Mouse (Mus musculus) lung, postnatal 0 days (tissue): Measurements from ENCODE around the gene Aurkaip1. TPM values are rescaled to one million over a fixed set of nuclear protein-coding genes. Genes with fewer than 3 reads are reported as not detected.
A peak's percentile ranks its signal among the peaks of the same experiment; 100 is the strongest.

Experiments used
- ATAC-seq: fragments of 200-750 bp; cut with Nextera tagmentation; 2 replicates; pipeline ENCODE4 v1.8.0; 2017; ENCODE audit warnings: moderate library complexity
- DNase-seq: peaks from one replicate; pipeline ENCODE4 v3.0.0-alpha.2; 2016; ENCODE audit warnings: low spot score
- H3K27ac ChIP-seq: fragments of 300-500 bp; sonication (generic); 2 replicates; pipeline ENCODE4 v1.5.1; 2014; ENCODE audit warnings: antibody characterized with exemption, mild to moderate bottlenecking, low read length, mixed read lengths
- H3K27me3 ChIP-seq: fragments of 300-500 bp; sonication (generic); replicated peaks from 2 replicates; pipeline ENCODE4 v1.6.1; 2014; ENCODE audit warnings: low read length, mixed read lengths; ENCODE audit not compliant: insufficient read depth
- H3K36me3 ChIP-seq: fragments of 300-500 bp; sonication (generic); 2 replicates; pipeline ENCODE4 v1.6.1; 2014; ENCODE audit warnings: low read length, mixed read lengths; ENCODE audit not compliant: insufficient read depth
- H3K4me1 ChIP-seq: fragments of 300-500 bp; sonication (generic); 2 replicates; pipeline ENCODE4 v1.6.1; 2014; ENCODE audit warnings: antibody characterized with exemption, low read depth, low read length, mixed read lengths; ENCODE audit not compliant: insufficient read depth
- H3K4me2 ChIP-seq: fragments of 300-500 bp; sonication (generic); replicated peaks from 2 replicates; pipeline ENCODE4 v1.6.1; 2014; ENCODE audit warnings: low read depth, mild to moderate bottlenecking, low read length, moderate library complexity, mixed read lengths
- H3K4me3 ChIP-seq: fragments of 300-500 bp; sonication (generic); 2 replicates; pipeline ENCODE4 v1.5.1; 2014; ENCODE audit warnings: low read depth, low read length
- H3K9ac ChIP-seq: fragments of 300-500 bp; sonication (generic); replicated peaks from 2 replicates; pipeline ENCODE4 v1.6.1; 2014; ENCODE audit warnings: low read depth, mild to moderate bottlenecking
- H3K9me3 ChIP-seq: fragments of 300-500 bp; sonication (generic); 2 replicates; pipeline ENCODE4 v1.6.1; 2016; ENCODE audit warnings: low read length, mixed read lengths
- CTCF ChIP-seq: IDR thresholded peaks from 2 replicates; pipeline ENCODE4 v1.5.1; 2016; ENCODE audit warnings: antibody characterized with exemption, mild to moderate bottlenecking
- EP300 ChIP-seq: IDR thresholded peaks from 2 replicates; pipeline ENCODE4 v1.6.1; 2016; ENCODE audit warnings: antibody characterized with exemption, mild to moderate bottlenecking, control low read depth
- WGBS: fragments of 180-500 bp; shearing (Covaris S2); extraction: QIAGEN DNeasy Blood & Tissue Kit; methylation state at CpG from one replicate; pipeline ENCODE4 v1.1.7; 2014; 5-methylcytosine and 5-hydroxymethylcytosine counted together
- polyA plus RNA-seq: library from polyadenylated mRNA; unstranded; fragments of >200 nt; fragmentation: Nextera tagmentation; extraction: Ambion mirVana; gene quantifications from 2 replicates; pipeline ENCODE4 v1.2.1, GENCODE M21; 2015

The Aurkaip1 gene
- polyA plus RNA-seq, 1 experiment from 2014 or later = 128 TPM

DNA sequence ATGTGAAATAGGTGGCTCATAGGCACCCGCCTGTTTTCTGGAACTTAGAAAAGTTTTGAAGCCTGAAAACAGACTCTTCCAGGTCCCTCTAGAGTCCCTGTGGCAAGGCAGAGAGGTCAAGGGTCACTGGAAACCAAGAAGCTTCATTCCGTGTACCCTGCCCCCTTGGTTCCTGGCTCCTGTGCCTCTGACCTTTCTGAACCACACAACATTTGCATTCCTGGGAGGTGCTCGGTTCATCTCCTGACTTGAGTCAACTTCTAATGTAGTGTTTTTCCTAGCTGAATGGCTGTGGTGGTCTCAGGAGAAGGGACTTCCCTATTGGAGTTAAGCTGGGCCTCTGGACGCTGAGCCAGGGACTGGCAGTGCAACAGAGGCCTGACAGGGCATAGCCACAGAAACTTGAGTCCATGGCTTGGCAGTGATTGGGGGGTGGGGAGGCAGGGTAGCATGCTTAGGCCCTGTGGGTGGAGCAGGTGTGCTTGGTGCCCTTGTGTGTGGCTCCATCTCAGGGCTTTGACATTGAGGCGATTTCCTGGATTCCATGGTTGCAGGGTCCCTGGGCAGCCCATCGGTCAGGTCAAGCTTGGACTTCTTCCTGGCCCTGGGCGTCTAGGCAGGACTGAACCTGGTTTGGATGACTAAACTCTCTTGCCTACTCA, 17.5 kb downstream of the Aurkaip1 start:
- Histone ChIP-seq H3K27ac (no peak overlapping the region), H3K4me1 (peaks cover 21% of the 10 kb centered on the region; the same call in 1 of the 2 replicates), H3K9ac (peak overlapping the region; percentile 82), H3K36me3 (no peaks in the 10 kb centered on the region), H3K9me3 (no peaks in the 10 kb centered on the region), H3K4me3 (peak overlapping the region; percentile 82), H3K27me3 (no peaks in the 10 kb centered on the region), H3K4me2 (peak overlapping the region; percentile 93)
- DNase-seq = peak; percentile 15
- ATAC-seq = no peak
- WGBS = 58% methylated on average over 7 of the region's 7 CpGs
- TF ChIP-seq EP300 (no peak), CTCF (no peak)

DNA sequence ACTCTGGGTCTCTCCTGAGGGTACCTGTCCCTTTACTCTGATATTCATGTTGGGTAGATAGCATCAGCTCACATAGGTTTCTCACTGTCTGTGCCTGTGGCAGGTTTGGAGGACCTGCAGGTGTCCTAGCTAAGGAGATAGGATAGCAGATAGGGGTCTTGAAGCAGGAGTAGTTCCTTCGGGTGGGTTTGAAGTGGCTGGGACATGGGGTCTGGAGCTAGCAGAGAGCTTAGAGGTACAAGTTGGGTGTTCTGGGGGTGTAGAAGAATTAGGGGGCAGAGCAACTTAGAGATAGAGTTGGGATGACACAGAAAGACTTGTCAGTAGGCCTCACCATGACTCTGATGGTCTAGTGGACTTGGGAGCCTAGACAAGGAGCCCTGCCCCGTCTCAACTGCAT, 18.3 kb downstream of the Aurkaip1 start:
- TF ChIP-seq EP300 (no peak), CTCF (no peak)
- H3K27ac ChIP-seq = no peak overlapping the region
- DNase-seq (no peak), ATAC-seq (no peak)
- H3K4me2 ChIP-seq = no peak overlapping the region
- H3K27me3 ChIP-seq = no peaks in the 10 kb centered on the region
- 71% methylated on average over 2 of the region's 2 CpGs for WGBS
- H3K9me3 ChIP-seq = no peaks in the 10 kb centered on the region
- H3K4me1 ChIP-seq = peaks cover 21% of the 10 kb centered on the region; the same call in 1 of the 2 replicates
- no peak overlapping the region for H3K9ac ChIP-seq
- no peak overlapping the region for H3K4me3 ChIP-seq
- 0 out of 2 replicates have a peak, but pooled peaks cover 5% of the 10 kb centered on the region for H3K36me3 ChIP-seq

DNA sequence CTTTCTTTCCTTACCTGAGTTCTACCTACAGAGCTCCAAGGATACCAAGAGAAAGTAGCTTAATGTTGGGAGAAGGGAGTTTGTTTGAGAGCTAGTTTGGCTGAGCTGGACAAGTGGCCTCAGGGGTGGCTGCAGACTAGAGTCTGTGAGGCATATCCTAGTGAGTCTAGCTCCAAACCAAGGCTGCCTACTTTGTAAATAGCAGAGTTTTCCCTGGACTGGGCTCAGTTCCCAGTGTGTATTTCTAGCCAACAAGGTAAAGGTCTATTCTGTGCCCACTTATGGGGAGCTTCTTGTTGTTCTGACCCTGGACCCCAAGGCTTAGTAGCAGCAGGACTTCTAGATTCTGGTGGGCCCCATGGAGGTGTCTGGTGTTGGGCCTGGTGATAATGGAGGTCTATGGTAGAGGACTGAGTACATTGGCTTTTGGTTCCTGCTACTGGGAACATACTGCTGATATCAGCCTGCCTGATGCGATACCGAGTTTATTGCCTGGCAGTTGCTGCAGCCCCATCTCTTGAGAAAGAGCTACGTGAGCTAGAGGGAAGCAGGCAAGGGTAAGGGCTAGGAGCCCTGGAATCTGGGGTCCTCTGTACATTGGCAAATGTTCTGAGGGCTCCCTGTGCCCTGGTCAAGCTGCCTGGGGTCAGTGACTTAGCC, 18.9 kb downstream of the Aurkaip1 start:
- no peaks in the 10 kb centered on the region for H3K9me3 ChIP-seq
- no peak for DNase-seq
- TF ChIP-seq CTCF (no peak), EP300 (no peak)
- H3K36me3 ChIP-seq = 0 out of 2 replicates have a peak, but pooled peaks cover 6% of the 10 kb centered on the region
- ATAC-seq = no peak
- no peak overlapping the region for H3K4me2 ChIP-seq
- H3K9ac ChIP-seq = no peak overlapping the region
- no peak overlapping the region for H3K4me3 ChIP-seq
- WGBS = 90% methylated on average over 3 of the region's 3 CpGs
- H3K4me1 ChIP-seq = peaks cover 21% of the 10 kb centered on the region; the same call in 1 of the 2 replicates
- H3K27me3 ChIP-seq = no peaks in the 10 kb centered on the region
- no peak overlapping the region for H3K27ac ChIP-seq

DNA sequence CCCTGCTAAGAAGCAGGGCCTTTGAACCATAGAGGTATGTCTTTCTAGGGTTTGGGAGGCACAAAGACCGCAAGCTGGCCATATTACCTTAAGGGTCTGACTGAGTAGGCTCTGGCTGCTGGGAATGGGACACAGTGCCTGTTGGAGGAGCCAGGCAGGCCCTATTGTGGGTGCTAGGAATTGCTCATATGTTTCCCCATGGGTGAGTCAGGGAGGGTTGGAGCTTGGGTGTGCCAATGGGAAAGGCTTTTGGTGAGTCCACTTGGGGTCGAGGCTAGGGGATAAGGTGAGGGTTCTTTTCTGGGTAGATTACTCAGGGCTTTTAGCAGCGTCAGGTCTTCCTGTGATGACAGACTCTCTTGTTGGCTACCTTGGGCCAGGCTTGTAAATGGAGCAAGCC, 20.3 kb downstream of the Aurkaip1 start:
- no peak overlapping the region for H3K4me2 ChIP-seq
- WGBS = 86% methylated on average over 3 of the region's 3 CpGs
- no peak overlapping the region for H3K27ac ChIP-seq
- no peak for TF ChIP-seq CTCF
- TF ChIP-seq EP300 = no peak
- no peaks in the 10 kb centered on the region for H3K9me3 ChIP-seq
- H3K9ac ChIP-seq = no peak overlapping the region
- no peak overlapping the region for H3K4me3 ChIP-seq
- no peak for ATAC-seq
- peaks cover 21% of the 10 kb centered on the region; the same call in 1 of the 2 replicates for H3K4me1 ChIP-seq
- no peak for DNase-seq
- H3K27me3 ChIP-seq = no peaks in the 10 kb centered on the region
- H3K36me3 ChIP-seq = peaks cover 6% of the 10 kb centered on the region; the same call in 1 of the 2 replicates

DNA sequence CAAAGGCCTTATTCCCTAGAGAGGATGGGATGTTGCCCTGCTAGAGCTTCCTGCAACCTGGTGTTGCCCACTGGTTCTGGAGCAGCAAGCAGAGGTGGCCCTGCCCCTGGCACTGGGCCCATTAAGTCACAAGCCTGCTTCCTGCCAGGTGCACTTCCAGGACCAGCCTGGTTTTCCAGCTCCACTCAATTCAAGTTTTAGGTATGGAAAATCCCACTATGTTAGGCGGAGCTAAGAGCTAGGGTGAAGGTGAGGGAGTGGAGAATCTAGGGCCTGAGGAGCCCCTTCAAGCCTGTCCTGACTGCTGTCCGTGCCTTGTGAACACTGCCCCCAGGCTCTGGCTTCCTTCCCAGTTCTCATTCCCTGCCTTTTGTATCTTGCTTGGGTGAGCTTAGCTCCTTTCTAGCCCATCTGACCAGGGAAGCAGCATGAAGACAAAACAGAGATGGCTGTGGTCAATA, 20.9 kb downstream of the Aurkaip1 start:
- ATAC-seq = no peak
- peak; percentile 33 for DNase-seq
- Histone ChIP-seq H3K4me3 (no peak overlapping the region), H3K9ac (no peak overlapping the region), H3K27me3 (no peaks in the 10 kb centered on the region), H3K36me3 (peaks cover 6% of the 10 kb centered on the region; the same call in 1 of the 2 replicates), H3K4me2 (no peak overlapping the region), H3K27ac (no peak overlapping the region), H3K9me3 (no peaks in the 10 kb centered on the region), H3K4me1 (peaks cover 16% of the 10 kb centered on the region; the same call in 1 of the 2 replicates)
- WGBS = 47% methylated on average over 2 of the region's 2 CpGs
- TF ChIP-seq CTCF = no peak
- no peak for TF ChIP-seq EP300

DNA sequence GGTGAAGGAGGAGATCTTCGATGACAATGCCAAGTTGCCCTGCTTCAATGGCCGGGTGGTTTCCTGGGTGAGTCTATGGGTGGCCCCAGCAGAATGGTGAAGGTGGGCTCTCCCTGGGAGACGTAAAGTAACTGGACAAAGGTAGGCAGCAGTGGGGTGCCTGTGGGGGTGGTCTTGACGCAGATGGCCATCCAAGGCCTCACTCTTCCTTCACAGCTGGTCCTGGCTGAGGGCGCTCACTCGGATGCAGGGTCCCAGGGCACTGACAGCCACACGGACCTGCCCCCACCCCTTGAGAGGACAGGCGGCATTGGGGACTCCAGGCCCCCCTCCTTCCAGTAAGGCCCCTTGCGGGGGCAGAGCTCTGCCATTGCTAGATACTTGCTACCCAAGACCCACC, 22.3 kb downstream of the Aurkaip1 start:
- TF ChIP-seq CTCF = no peak
- TF ChIP-seq EP300 = no peak
- H3K4me1 ChIP-seq = peaks cover 9% of the 10 kb centered on the region; the same call in 1 of the 2 replicates
- no peak overlapping the region for H3K27ac ChIP-seq
- no peak for DNase-seq
- no peak overlapping the region for H3K4me2 ChIP-seq
- ATAC-seq = no peak
- no peaks in the 10 kb centered on the region for H3K27me3 ChIP-seq
- H3K36me3 ChIP-seq = peaks cover 9% of the 10 kb centered on the region; the same call in 1 of the 2 replicates
- no peak overlapping the region for H3K9ac ChIP-seq
- no peak overlapping the region for H3K4me3 ChIP-seq
- 85% methylated on average over 8 of the region's 9 CpGs for WGBS
- no peaks in the 10 kb centered on the region for H3K9me3 ChIP-seq
